Mouse (Mus musculus): ENCODE data around the gene Ddx19b. TPM values are rescaled to one million over a fixed set of nuclear protein-coding genes. Genes with fewer than 3 reads are reported as not detected.

Ddx19b gene
- total and polyA plus RNA-seq, 2 experiments from 2014 or later: 5.0 to 11.0 TPM

- no peaks in the 10 kb centered on the region for H3K9me3 ChIP-seq (ENCODE audit: low read length)
- H3K9ac ChIP-seq (replicated peaks; ENCODE audit: low read length, poor library complexity, severe bottlenecking): peak overlapping the region; percentile 59
- peak; percentile 97 for DNase-seq (ENCODE audit: low spot score)
- H3K4me1 ChIP-seq (ENCODE audit: insufficient read depth, low read length): peaks cover 5% of the 10 kb centered on the region; the same call in 1 of the 2 replicates
- peak overlapping the region; percentile 62 for H3K27ac ChIP-seq (ENCODE audit: low read depth, low read length)
- H3K36me3 ChIP-seq (ENCODE audit: insufficient read depth, low read length): peaks cover 16% of the 10 kb centered on the region
- peak overlapping the region; percentile 79 for H3K4me2 ChIP-seq (ENCODE audit: low read depth, low read length, poor library complexity, severe bottlenecking)
- TF ChIP-seq CTCF (IDR thresholded peaks at IDR 0.05): no peak
- H3K4me3 ChIP-seq (ENCODE audit: low read depth, low read length): peak overlapping the region; percentile 34
- peak; percentile 97 for ATAC-seq (ENCODE audit: low FRiP score)
- WGBS: 6% methylated on average over 45 of the region's 45 CpGs
- no peaks in the 10 kb centered on the region for H3K27me3 ChIP-seq (ENCODE audit: insufficient read depth, low read length)
These were observed 61.4 kb downstream of the Ddx19b start for GRCm38 (mm10) chr8:110969910-110970770.

GRCm38 (mm10) chr8:110967326-110967725 lies 64.2 kb downstream of the Ddx19b start:
- H3K27ac ChIP-seq (ENCODE audit: low read depth, low read length): no peak overlapping the region

GRCm38 (mm10) chr8:110966586-110966985 lies 65.0 kb downstream of the Ddx19b start:
- no peaks in the 10 kb centered on the region for H3K9me3 ChIP-seq (ENCODE audit: low read length)
- peaks cover 22% of the 10 kb centered on the region for H3K36me3 ChIP-seq (ENCODE audit: insufficient read depth, low read length)
- ATAC-seq (ENCODE audit: low FRiP score): no peak
- H3K4me2 ChIP-seq (ENCODE audit: low read depth, low read length, poor library complexity, severe bottlenecking): no peak overlapping the region
- H3K27me3 ChIP-seq (ENCODE audit: insufficient read depth, low read length): no peaks in the 10 kb centered on the region
- no peak for DNase-seq (ENCODE audit: low spot score)
- TF ChIP-seq CTCF (IDR thresholded peaks at IDR 0.05): no peak
- no peak overlapping the region for H3K9ac ChIP-seq (replicated peaks; ENCODE audit: low read length, poor library complexity, severe bottlenecking)
- whole genome bisulfite sequencing: 90% methylated on average over 8 of the region's 8 CpGs
- no peak overlapping the region for H3K27ac ChIP-seq (ENCODE audit: low read depth, low read length)
- peaks cover 5% of the 10 kb centered on the region; the same call in 1 of the 2 replicates for H3K4me1 ChIP-seq (ENCODE audit: insufficient read depth, low read length)
- no peak overlapping the region for H3K4me3 ChIP-seq (ENCODE audit: low read depth, low read length)

More at GRCm38 (mm10) chr8:110967326-110967725, 64.2 kb downstream of the Ddx19b start:
- peaks cover 5% of the 10 kb centered on the region; the same call in 1 of the 2 replicates for H3K4me1 ChIP-seq (ENCODE audit: insufficient read depth, low read length)
- H3K9ac ChIP-seq (replicated peaks; ENCODE audit: low read length, poor library complexity, severe bottlenecking): no peak overlapping the region
- H3K4me2 ChIP-seq (ENCODE audit: low read depth, low read length, poor library complexity, severe bottlenecking): no peak overlapping the region
- H3K4me3 ChIP-seq (ENCODE audit: low read depth, low read length): no peak overlapping the region
- H3K27me3 ChIP-seq (ENCODE audit: insufficient read depth, low read length): no peaks in the 10 kb centered on the region
- no peak for TF ChIP-seq CTCF (IDR thresholded peaks at IDR 0.05)
- H3K9me3 ChIP-seq (ENCODE audit: low read length): no peaks in the 10 kb centered on the region
- H3K36me3 ChIP-seq (ENCODE audit: insufficient read depth, low read length): peaks cover 17% of the 10 kb centered on the region
- DNase-seq (ENCODE audit: low spot score) (no peak), ATAC-seq (ENCODE audit: low FRiP score) (no peak)
- 76% methylated on average over 9 of the region's 9 CpGs for WGBS

GRCm38 (mm10) chr8:110965594-110965993 lies 66.0 kb downstream of the Ddx19b start:
- Histone ChIP-seq H3K27ac (ENCODE audit: low read depth, low read length) (no peak overlapping the region), H3K36me3 (ENCODE audit: insufficient read depth, low read length) (peaks cover 22% of the 10 kb centered on the region), H3K4me1 (ENCODE audit: insufficient read depth, low read length) (peaks cover 2% of the 10 kb centered on the region; the same call in 1 of the 2 replicates), H3K9me3 (ENCODE audit: low read length) (no peaks in the 10 kb centered on the region), H3K9ac (replicated peaks; ENCODE audit: low read length, poor library complexity, severe bottlenecking) (no peak overlapping the region), H3K27me3 (ENCODE audit: insufficient read depth, low read length) (no peaks in the 10 kb centered on the region), H3K4me3 (ENCODE audit: low read depth, low read length) (no peak overlapping the region), H3K4me2 (ENCODE audit: low read depth, low read length, poor library complexity, severe bottlenecking) (no peak overlapping the region)
- ATAC-seq (ENCODE audit: low FRiP score) (no peak), DNase-seq (ENCODE audit: low spot score) (peak; percentile 76)
- 57% methylated on average over 7 of the region's 7 CpGs for WGBS
- TF ChIP-seq CTCF (IDR thresholded peaks at IDR 0.05): 0 out of 2 replicates have a peak, but pooled peaks have one; percentile 6

- DNase-seq (ENCODE audit: low spot score): no peak
- no peak for ATAC-seq (ENCODE audit: low FRiP score)
- Histone ChIP-seq H3K4me3 (ENCODE audit: low read depth, low read length) (no peak overlapping the region), H3K9ac (replicated peaks; ENCODE audit: low read length, poor library complexity, severe bottlenecking) (0 out of 2 replicates have a peak overlapping the region, but pooled peaks have one; percentile 24), H3K36me3 (ENCODE audit: insufficient read depth, low read length) (peaks cover 29% of the 10 kb centered on the region), H3K4me1 (ENCODE audit: insufficient read depth, low read length) (no peaks in the 10 kb centered on the region), H3K27ac (ENCODE audit: low read depth, low read length) (peak overlapping the region; percentile 27; the same call in 1 of the 2 replicates), H3K9me3 (ENCODE audit: low read length) (no peaks in the 10 kb centered on the region), H3K27me3 (ENCODE audit: insufficient read depth, low read length) (no peaks in the 10 kb centered on the region), H3K4me2 (ENCODE audit: low read depth, low read length, poor library complexity, severe bottlenecking) (no peak overlapping the region)
- no peak for TF ChIP-seq CTCF (IDR thresholded peaks at IDR 0.05)
- 59% methylated on average over 7 of the region's 7 CpGs for WGBS
These were observed 66.9 kb downstream of the Ddx19b start for GRCm38 (mm10) chr8:110964666-110965065.

- no peak for TF ChIP-seq CTCF (IDR thresholded peaks at IDR 0.05)
- ATAC-seq (ENCODE audit: low FRiP score) (no peak), DNase-seq (ENCODE audit: low spot score) (no peak)
- WGBS: 88% methylated on average over 2 of the region's 2 CpGs
- Histone ChIP-seq H3K4me3 (ENCODE audit: low read depth, low read length) (no peak overlapping the region), H3K27me3 (ENCODE audit: insufficient read depth, low read length) (no peaks in the 10 kb centered on the region), H3K4me1 (ENCODE audit: insufficient read depth, low read length) (no peaks in the 10 kb centered on the region), H3K9me3 (ENCODE audit: low read length) (no peaks in the 10 kb centered on the region), H3K36me3 (ENCODE audit: insufficient read depth, low read length) (peaks cover 32% of the 10 kb centered on the region), H3K9ac (replicated peaks; ENCODE audit: low read length, poor library complexity, severe bottlenecking) (no peak overlapping the region), H3K27ac (ENCODE audit: low read depth, low read length) (no peak overlapping the region), H3K4me2 (ENCODE audit: low read depth, low read length, poor library complexity, severe bottlenecking) (no peak overlapping the region)
These were observed 68.5 kb downstream of the Ddx19b start for GRCm38 (mm10) chr8:110963051-110963450.
